Mouse (Mus musculus) common myeloid progenitor, adult 5-6 weeks (primary cell): ENCODE data around the gene Lactb. TPM values are rescaled to one million over a fixed set of nuclear protein-coding genes. Genes with fewer than 3 reads are reported as not detected.

Source experiments
- ATAC-seq: replicated peaks from 2 replicates; pipeline ENCODE4 v1.8.0; 2016; ENCODE audit warnings: low read depth, mild to moderate bottlenecking, moderate TSS enrichment, inconsistent platforms; ENCODE audit not compliant: poor library complexity, severe bottlenecking
- total RNA-seq: library from RNA; stranded (forward); fragments of 200-1000, 187-1606 nt; gene quantifications from 2 replicates; pipeline ENCODE4 v1.2.3, GENCODE M21; 2017

Lactb gene
- total RNA-seq: 21.4 and 30.6 TPM in 2 replicates

GRCm38 (mm10) chr9:66975239-66975645 is at the start of gene Lactb:
TSS of gene Lactb (minus strand) at chr9:66975484.
- peak; percentile 72 for ATAC-seq

GRCm38 (mm10) chr9:67023371-67023770 is 48.1 kb upstream of the Lactb start:
- no peak for ATAC-seq

- ATAC-seq: peak; percentile 60
These were observed 44.8 kb upstream of the Lactb start for GRCm38 (mm10) chr9:67020063-67020462.

GRCm38 (mm10) chr9:67013501-67013900 is 38.2 kb upstream of the Lactb start:
- peak; percentile 94 for ATAC-seq

GRCm38 (mm10) chr9:67012470-67012869 is 37.2 kb upstream of the Lactb start:
- ATAC-seq: no peak

GRCm38 (mm10) chr9:67011483-67011882 is 36.2 kb upstream of the Lactb start:
- ATAC-seq: no peak

- ATAC-seq: no peak
These were observed 33.5 kb upstream of the Lactb start for GRCm38 (mm10) chr9:67008781-67009180.

- ATAC-seq: no peak
These were observed 31.1 kb upstream of the Lactb start for GRCm38 (mm10) chr9:67006376-67006775.

- ATAC-seq: no peak
These were observed 30.0 kb upstream of the Lactb start for GRCm38 (mm10) chr9:67005161-67005742.

GRCm38 (mm10) chr9:67003656-67004055 is 28.4 kb upstream of the Lactb start:
- ATAC-seq: no peak

- no peak for ATAC-seq
These were observed 27.9 kb upstream of the Lactb start for GRCm38 (mm10) chr9:67003156-67003555.

- ATAC-seq: peak; percentile 21; the same call in 1 of the 2 replicates
These were observed 26.2 kb upstream of the Lactb start for GRCm38 (mm10) chr9:67001506-67001905.

GRCm38 (mm10) chr9:67001050-67001449 is 25.8 kb upstream of the Lactb start:
- peak; percentile 100 for ATAC-seq

GRCm38 (mm10) chr9:66999698-67000097 is 24.4 kb upstream of the Lactb start:
- no peak for ATAC-seq

GRCm38 (mm10) chr9:66991750-66992410 is 16.6 kb upstream of the Lactb start:
- peak; percentile 23; the same call in 1 of the 2 replicates for ATAC-seq

- peak; percentile 59 for ATAC-seq
These were observed 15.9 kb upstream of the Lactb start for GRCm38 (mm10) chr9:66991021-66991749.

- ATAC-seq: no peak
These were observed 14.8 kb upstream of the Lactb start for GRCm38 (mm10) chr9:66990046-66990445.

GRCm38 (mm10) chr9:66989581-66989980 is 14.3 kb upstream of the Lactb start:
- no peak for ATAC-seq

GRCm38 (mm10) chr9:66988888-66989414 is 13.7 kb upstream of the Lactb start:
- ATAC-seq: no peak

GRCm38 (mm10) chr9:66988198-66988887 is 13.1 kb upstream of the Lactb start:
- no peak for ATAC-seq
